Mouse (Mus musculus) adrenal gland, postnatal 36 days (tissue): ENCODE data around the gene Lin37. TPM values are rescaled to one million over a fixed set of nuclear protein-coding genes. Genes with fewer than 3 reads are reported as not detected.

ENCODE experiments used
- DNase-seq, 2 experiments: peaks; one replicate each; pipeline ENCODE4 v3.0.0; 2021; ENCODE audit warnings: mixed read lengths in 1 of 2
- long read RNA-seq, 2 experiments: library from polyadenylated mRNA; stranded (forward); transcript quantifications; one replicate each; pipeline ENCODE4 v2.0.0; 2021; ENCODE audit warnings: borderline sequencing depth in 2 of 2
- total RNA-seq, 2 experiments: library from RNA; stranded (reverse); gene quantifications; 2 replicates each; pipeline ENCODE4 v1.2.3; 2021

The Lin37 gene
- total RNA-seq = 10 to 100 TPM; 46.2 to 55.4 TPM
- long read RNA-seq, experiment 1, transcript Lin37-202 (9 exons, 1,312 nt) = minor isoform, 10 of 64 reads
- long read RNA-seq, experiment 1, transcript Lin37-201 (9 exons, 998 nt) = major isoform, 33 of 64 reads
- long read RNA-seq, experiment 1, partial matches to known transcripts = 8 of 64 reads
- long read RNA-seq, experiment 1, other reads (novel, unspliced or antisense) = 12 of 64 reads
- long read RNA-seq, experiment 2, transcript Lin37-201 (9 exons, 998 nt) = major isoform, 18 of 30 reads
- long read RNA-seq, experiment 2, transcript Lin37-202 (9 exons, 1,312 nt) = minor isoform, 6 of 30 reads
- long read RNA-seq, experiment 2, partial matches to known transcripts = 1 of 30 reads
- long read RNA-seq, experiment 2, other reads (novel, unspliced or antisense) = 5 of 30 reads

DNA sequence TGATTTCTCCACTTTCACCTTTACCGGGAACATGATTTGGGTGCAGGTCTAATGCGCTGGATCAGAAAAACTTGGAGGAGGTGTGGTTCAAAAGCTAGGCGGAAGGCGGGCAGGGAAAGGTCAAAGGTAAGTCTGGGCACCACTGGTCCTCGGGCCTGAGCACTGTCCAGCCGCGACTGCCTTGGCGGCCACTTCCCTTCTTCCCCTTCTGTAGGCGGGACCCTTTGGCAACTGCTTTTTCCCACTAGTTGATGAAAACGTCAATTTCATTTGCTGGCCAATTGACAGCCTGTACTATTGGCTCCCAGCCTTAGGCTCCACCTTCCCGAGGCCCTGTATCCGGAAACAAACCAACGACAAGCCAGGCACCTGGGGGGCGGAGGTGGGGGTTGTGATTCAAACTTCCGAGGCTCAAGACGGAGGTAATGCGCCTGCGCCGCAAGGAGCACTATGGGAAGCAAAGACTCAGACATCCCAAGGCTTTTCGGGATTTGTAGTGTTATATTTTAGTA is at the start of gene Lin37:
TSS of gene Lin37 (minus strand) at position 396 of the 512 bp plus-strand sequence.
- DNase-seq = peak; percentile 97 to 98

- DNase-seq = no peak
These were observed 48.8 kb upstream of the Lin37 start for GRCm38 (mm10) chr7:30608476-30608875.

DNA sequence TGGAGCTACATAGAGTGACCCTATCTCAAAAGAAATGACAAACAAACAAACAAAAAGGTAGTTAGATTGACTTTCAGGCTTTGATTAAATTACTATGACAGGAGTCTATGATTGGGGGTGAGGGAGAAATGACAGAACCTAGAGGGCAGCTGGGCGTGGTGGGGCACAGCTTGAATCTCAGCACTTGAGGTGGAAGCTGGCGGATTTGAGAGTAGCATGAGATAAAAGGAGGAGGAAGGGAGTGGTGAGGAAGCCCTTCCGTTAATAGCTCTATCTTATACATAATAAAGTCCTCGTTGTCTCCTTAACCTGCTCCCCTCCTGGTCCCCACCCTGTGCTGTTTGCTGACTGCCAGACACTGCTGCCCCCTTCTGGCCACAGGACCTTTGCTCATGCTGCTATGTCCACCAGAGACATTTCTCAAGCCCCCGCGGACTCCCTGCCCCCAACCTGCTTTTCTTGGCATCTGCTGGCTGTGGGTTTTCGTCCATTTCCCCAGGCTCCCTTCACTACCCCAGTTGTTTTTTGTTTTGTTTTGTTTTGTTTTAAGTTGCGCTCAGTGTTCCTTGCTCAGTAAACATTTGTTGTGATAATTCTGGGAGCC is 48.2 kb upstream of the Lin37 start:
- DNase-seq = peak; percentile 72 to 79

DNA sequence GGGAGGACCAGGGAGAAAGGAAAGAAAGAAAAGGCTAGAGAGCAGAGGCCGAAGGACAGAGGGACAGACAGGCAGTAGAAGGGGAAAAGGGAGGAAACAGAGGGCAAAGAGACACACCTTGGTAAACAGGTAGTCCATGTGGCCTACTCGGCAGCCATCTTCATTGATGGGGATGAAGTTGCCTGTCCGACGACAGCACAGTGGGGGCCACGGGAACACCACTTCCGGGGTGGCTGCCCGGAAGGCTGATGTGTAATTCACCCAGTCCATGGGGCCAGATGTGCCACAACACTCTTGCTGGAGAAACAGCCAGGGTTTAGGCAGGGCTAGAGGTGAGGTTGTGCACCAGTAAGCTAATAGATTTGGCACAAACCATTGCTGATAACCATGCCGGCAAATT is 45.3 kb upstream of the Lin37 start:
- DNase-seq = no peak

DNA sequence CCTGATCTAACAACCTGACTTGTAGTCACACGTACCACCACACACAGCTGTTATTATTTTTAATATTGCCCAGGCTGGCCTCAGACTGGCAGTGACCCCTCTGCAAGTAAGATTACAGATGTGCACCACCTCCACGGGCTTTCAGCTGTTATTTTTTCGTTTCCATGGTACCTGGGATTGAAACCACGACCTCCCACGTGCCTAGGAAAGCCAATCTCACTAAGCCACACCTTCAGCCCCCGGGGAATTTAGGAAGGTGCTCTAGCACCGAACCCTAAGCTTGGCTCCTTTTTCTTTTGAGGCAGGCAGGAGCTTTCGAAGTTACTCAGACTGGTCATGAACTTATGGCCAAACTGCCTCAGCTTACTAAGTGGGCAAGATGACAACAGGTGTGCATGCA is 44.8 kb upstream of the Lin37 start:
- no peak for DNase-seq

DNA sequence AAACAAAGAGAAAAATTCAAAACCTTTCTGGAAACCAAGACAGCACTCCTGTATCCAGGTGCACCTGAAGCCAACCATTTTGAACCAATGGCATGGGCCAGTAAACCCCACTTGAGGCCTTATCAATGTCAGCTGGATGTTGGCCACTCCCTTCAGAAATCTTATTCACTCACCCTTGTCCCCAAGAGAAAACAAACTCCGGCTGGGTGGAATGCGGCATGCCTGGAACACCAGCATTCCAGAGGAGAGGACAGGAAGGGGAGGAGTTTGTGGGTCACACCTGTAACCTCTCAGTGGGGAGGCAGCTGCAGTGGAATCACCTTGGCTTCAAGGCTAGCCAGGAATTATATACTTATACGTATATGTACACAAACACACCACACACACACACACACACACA is 42.9 kb upstream of the Lin37 start:
- no peak for DNase-seq

DNA sequence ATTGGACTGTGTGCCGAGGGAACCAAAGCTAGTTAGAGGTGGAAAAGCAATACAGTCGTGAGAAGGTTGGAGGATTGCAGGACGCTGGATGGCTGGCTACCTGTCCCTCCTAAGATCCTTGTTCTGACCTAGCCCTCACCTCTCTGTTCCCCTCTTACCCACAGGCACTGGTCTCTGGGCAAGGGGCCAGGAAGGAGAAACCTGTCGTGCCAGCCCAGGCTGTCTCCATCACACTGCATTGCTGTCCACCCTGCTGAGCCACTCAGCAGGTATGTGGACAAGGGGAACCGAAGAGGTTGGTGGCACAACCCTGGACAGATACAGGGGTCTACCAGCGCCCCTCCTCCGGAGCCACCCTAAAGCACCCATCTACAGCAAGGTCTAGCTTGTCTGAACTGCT is 41.0 kb upstream of the Lin37 start:
- DNase-seq = no peak

DNA sequence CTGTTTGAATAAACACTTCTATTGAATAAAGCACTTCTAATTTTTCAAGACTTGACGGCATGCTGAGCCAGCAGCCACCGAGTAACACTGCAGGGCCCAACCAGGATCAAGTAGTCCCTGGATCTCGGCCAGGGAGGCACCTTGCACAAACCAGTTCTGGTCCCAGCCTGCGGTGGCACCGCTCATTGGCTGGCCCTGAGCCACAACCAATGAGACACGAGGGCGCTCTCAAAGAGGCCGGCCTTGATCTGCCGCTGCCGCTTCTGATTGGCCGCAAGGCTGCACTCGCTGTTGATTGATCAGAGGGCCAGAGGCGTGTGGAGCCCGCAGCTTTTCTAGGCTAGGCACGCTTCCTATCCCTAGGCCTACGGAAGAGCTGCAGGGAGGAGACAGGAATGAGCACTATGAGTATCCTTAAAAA is 40.3 kb upstream of the Lin37 start:
- peak; percentile 96 for DNase-seq

DNA sequence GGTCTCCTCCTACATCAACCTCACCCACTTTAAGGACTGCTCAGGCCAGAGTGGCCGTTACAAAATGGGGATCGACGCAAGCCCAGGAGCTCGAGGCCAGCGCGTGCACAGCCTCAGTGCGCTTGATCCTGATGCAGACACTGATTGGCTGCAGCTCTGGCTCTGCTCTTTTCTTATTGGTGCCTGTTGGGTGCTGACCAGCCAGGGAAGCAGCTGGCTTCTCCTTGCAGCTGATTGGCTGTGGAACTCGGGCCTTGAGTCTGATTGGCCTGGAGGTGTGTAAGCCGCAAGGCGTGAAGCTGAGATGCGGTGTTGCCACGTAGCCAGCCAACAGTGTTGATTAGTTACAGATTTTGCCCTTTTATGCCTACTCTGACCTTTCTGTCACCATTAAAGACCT is 39.1 kb upstream of the Lin37 start, which contains the start of gene Zbtb32:
TSS of gene Zbtb32 (minus strand) at position 124 of the 400 bp plus-strand sequence.
- DNase-seq = no peak

DNA sequence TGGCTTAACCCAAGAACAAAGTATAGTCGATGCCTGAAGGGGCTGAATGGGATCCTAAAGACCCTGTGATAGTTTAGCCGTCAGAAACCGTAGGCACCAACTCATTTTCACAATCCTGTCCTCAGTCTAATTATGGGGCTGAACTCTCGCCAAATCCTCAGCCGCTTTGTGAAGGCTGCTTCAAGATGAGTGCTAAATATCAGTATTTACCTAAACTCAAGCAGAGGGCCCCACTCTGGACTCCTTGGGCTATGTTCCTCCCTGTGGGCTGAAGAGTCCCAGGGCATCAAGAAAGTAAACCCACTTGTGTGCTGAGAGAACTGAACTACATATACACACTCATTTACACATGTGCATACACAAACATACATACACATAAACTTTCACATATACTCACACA is 37.2 kb upstream of the Lin37 start:
- DNase-seq = no peak

DNA sequence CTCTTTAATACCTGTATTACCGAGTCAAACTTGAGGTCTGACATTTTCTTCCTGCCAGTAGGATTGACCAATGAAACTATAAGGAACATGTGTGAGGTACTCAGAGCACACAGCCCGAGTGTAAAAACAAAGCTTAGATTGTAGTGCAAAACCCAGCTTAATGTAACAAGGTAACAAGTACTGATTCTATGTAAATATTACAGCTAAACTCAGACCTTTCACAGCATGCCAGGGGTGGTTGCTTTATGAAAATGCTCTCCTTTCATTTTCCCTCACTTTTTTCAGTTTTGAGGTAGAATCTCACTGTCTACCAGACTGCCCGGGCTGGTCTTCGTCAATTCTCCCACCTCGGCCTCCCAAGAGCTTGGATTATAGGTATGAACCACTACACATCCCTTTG is 36.5 kb upstream of the Lin37 start:
- no peak for DNase-seq

DNA sequence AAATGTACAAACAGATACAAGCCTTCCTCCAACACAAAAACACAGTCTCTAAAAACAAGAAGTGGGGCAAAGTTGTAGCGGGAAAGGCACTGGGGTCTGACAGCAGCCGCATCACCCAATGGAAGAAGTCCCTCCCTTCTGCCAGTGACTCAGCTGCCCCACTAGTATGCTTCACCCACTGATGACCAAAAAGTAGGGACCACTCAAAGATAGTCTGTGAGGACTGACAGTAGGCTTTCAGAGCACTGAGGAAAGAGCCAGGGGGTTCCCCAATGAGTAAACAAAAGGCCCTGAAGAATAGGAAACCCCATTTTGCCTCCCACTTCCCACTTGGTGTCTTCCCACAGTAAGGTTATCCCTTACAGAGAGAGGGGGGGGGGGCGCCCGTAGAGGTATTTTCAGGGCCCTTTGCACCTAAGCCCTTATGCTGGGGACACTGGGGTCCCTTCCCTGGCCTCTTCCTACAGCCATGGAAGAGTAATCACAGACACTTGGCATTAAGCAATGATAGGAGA is 34.9 kb upstream of the Lin37 start:
- DNase-seq = no peak

DNA sequence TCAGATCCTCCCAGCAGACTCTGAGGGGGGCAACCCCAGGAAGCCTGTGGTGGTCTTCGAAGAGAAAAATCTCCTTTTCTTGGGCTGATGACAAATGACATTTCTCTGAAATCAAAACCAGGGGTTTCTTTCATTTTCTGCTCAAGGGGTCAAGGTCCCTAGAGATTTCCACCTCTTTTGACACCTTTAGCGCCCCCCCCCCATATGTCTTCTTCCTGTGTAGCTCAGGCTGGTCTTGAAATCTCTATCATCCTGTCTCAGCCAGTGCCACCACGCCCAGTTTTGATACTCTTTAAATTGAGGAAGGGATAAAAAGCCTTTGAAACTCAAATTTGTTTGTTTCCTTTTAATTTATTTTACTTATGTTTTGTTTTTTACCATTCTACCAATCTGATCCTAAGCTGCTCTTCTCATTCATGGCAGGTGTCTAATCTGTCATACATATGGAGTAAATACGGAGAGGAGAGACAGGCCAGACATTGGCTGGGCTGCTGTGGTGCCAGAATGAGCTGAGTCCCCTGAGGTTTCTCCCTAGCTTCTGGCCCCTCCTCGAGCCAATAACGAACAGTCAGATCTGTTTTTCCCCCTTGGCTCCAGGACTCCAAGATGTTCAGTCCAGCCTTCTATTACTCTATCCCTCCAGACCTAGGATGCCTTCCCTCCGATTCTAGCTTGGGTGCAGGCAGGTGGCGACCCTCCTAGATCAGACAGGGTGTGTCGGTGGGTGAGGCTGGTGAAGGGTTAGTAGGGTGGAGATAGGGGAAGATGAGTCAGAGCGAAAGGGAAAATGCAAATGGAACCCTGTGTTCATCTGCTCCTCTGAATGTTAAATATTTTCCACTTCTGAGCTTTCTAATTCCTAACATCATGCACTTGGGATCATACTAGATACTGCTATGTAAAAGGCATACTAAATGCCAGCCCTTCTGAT is 34.2 kb upstream of the Lin37 start:
- no peak for DNase-seq

GRCm38 (mm10) chr7:30592772-30593423 is 33.3 kb upstream of the Lin37 start:
- no peak for DNase-seq

- DNase-seq = no peak
These were observed 31.9 kb upstream of the Lin37 start for GRCm38 (mm10) chr7:30591605-30591951.

DNA sequence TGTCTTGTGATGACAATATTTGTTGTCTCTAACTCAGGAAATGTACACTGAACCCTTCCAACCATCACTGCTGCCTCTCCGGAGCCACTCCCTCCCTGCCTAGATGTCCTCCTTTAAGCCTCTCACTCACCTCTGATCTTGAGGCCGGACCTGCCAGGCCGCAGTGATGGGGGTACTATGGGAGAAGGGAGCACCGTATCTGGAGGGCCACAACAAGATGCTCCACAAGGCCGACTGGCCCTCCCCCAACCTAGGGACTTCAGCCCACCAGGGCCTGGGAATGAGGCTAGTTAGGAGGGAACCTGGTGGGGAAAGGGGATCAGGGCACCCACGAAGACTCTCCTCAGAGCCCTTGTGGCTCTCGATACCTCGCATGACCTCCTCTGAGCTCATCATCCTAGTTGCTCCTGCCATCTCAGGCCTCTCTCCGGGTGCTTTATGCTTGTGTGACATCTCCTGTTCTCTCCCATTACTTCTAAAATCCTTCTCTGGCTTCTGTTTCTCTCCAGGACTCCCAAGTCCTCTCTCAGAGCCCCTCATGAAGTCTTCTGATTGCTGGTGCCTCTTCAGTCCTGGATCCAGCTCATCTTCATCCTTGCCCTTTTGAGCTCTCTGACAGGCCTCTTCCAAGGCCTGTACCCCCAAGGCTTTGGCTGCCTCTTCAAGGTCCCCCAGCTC is 31.4 kb upstream of the Lin37 start:
- no peak for DNase-seq

- DNase-seq = peak; percentile 84 to 89
These were observed 30.0 kb upstream of the Lin37 start for GRCm38 (mm10) chr7:30589435-30590301.

DNA sequence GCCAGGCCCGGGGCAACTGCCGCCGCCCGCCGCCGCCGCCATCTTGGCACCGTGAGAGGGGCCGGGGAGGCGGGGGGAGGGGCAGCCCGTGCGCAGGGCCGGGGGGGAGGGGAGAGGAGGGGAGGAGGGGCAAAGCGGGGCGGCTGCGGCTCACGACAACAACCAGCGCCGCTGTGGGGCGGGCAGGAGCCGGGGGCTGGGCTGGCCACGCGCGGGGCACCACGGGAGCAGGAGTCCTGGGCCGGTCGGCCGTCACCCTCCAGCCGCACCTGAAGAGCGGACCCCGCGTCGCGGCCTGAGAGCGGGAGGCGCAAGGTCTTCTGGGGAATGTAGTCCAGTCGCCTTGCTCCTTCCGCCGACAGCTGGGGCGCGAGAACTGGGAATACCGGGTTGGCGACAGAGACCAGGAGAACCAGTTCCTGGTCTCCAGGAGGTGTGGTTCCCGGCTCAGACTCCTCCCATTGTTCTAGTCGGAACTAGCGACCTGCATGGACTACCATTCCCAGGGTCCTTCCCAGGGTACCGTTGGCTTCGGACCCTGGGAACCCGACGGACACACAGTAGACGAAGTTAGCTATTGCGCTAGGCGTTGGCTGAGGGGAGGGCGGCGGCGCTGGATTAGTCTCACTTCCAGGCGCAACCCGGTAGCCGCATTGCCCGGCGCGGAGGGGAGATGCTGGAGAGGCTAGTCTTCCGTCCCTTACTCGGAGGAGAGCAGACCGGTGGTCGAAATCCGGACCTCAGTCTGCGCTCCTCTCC is 29.2 kb upstream of the Lin37 start, which contains the start of gene Kmt2b:
TSS of gene Kmt2b (minus strand) at position 51 of the 759 bp plus-strand sequence.
- peak; percentile 98 for DNase-seq
